Mouse (Mus musculus): ENCODE measurements around the gene Elp4.

DNA sequence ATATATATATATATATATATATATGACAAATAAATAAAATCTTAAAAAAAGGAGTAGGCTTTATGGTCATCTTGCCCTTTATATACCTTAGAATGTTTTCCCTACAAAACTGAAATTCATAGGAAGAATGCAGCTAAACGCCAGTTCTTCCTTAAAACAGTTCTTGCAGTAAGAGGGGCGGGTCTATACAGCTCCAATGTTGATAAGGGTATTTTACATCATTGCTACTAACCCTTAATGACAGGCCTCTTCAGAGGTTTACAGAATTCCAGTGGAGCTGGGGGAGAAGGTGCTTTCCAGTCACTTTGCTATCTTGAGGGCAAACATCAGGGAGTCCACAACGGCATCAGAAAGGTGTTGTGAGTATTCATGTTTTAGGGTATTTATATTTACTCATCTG lies 133.1 kb downstream of the Elp4 start:
- TF ChIP-seq CTCF (IDR thresholded peaks at IDR 0.05; ENCODE audit: low read depth, low read length), result no peak
- TF ChIP-seq POLR2A (IDR thresholded peaks at IDR 0.05; ENCODE audit: borderline replicate concordance, low read depth, low read length), result no peak

All from bone marrow macrophage, adult 2 months (primary cell).